Mouse (Mus musculus): ENCODE measurements at regions not wholly inside any gene's neighbourhood (a gene's known extent, or its start where the extent isn't known, plus 50 kb on each side); places are given as distances from the start of the nearest gene placed in this dataset.
"Not testable (repeated sequence)": the region's sequence is repeated elsewhere in the genome, so short reads cannot be mapped to it uniquely, and the experiment has no call there.

- Histone ChIP-seq H3K4me1 (ENCODE audit: control insufficient read depth, insufficient read depth, low read length) (no peaks in the 10 kb centered on the region), H3K4me3 (ENCODE audit: insufficient read depth, low read length) (no peak overlapping the region), H3K27ac (ENCODE audit: insufficient read depth, low read length) (no peak overlapping the region)
- TF ChIP-seq POLR2A (IDR thresholded peaks at IDR 0.05; ENCODE audit: extremely low read depth, insufficient read depth, low read length) (no peak), CTCF (IDR thresholded peaks at IDR 0.05; ENCODE audit: extremely low read depth, insufficient read depth, low read length) (no peak)
Measured at GRCm38 (mm10) chr13:19204669-19205068, 190.9 kb downstream of the Stard3nl start.

- not testable (repeated sequence) for H3K4me3 ChIP-seq (ENCODE audit: insufficient read depth, low read length); H3K27ac ChIP-seq (ENCODE audit: insufficient read depth, low read length); H3K4me1 ChIP-seq (ENCODE audit: control insufficient read depth, insufficient read depth, low read length)
Measured at GRCm38 (mm10) chr13:19202320-19202719, 193.3 kb downstream of the Stard3nl start.

Measured in cortical plate, adult 2 months (tissue).